Mouse (Mus musculus): ENCODE measurements around the gene Ropn1l. TPM values are rescaled to one million over a fixed set of nuclear protein-coding genes. Genes with fewer than 3 reads are reported as not detected.

Gene Ropn1l
- 0.90 TPM in 1 of 2 replicates, not detected in the other for total RNA-seq (2014; fragmentation: Nextera tagmentation)
- total RNA-seq (2017) = 1.1 and 3.8 TPM in 2 replicates
- polyA plus RNA-seq (2012) = 1.4 and 1.5 TPM in 2 replicates

DNA sequence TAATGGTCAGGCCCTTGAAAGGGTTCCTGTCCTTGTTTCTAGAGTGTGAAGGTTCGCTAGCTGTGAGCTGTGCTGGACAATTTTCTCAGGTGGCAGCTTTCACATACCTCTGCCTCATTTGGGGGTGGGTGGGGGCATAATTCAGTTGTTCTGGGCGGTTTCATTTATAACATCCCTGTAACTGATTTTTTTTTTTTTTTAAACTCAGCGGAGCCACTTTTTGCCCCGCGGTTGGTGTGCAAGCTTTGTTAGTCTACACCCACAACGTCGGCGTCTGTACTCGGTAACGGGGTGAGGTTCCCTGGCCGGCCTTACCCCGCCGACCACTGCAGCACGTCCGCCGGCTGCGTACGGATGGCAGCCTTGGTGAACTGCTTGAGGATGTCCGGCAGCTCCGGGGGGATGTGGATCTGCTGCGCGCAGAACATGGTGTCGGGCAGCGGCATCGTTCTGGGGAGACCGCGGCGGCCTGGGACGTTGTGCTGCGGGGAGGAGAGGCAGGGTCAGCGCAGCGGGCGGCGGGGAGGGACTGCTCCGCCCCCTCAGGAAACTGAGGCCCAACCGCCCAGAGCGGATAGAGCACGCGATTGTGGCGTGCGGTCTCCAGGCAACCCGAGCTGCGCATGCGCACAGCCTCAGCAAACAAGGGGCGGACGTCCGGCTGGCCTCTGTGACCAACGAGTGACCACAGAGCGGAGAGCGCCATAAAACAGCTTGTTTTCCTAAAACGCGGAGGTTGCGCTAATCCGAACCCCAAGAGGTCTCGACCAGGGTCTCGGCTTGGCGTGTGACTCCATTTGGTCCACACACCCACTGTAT, at the start of gene Ropn1l:
TSS of gene Ropn1l (minus strand) at position 640 of the 819 bp plus-strand sequence.
- no peaks in the 10 kb centered on the region for H3K9me3 ChIP-seq (replicated peaks)
- DNase-seq (ENCODE audit: low spot score) = peak; percentile 73
- TF ChIP-seq GATA1 (IDR thresholded peaks at IDR 0.05; ENCODE audit: borderline replicate concordance, low read length) (no peak), TAL1 (conservative IDR thresholded peaks at IDR 0.05; ENCODE audit: low read depth, low read length) (no peak), GATA2 (IDR thresholded peaks at IDR 0.05; ENCODE audit: borderline replicate concordance, low read depth, low read length) (no peak)
- peak; percentile 77 for ATAC-seq (ENCODE audit: extremely low read depth, insufficient number of reproducible peaks, low FRiP score, poor library complexity, severe bottlenecking)
- H3K4me1 ChIP-seq (ENCODE audit: insufficient read depth, low read depth, low read length) = peaks cover 50% of the 10 kb centered on the region
- peak within 1 kb of the TSS; percentile 83 for H3K4me3 ChIP-seq (ENCODE audit: low read depth, low read length)
- peaks cover 10% of the 10 kb centered on the region for H3K27me3 ChIP-seq (ENCODE audit: insufficient read depth, low read length)
- H3K36me3 ChIP-seq (replicated peaks) = peaks cover 28% of the 10 kb centered on the region

DNA sequence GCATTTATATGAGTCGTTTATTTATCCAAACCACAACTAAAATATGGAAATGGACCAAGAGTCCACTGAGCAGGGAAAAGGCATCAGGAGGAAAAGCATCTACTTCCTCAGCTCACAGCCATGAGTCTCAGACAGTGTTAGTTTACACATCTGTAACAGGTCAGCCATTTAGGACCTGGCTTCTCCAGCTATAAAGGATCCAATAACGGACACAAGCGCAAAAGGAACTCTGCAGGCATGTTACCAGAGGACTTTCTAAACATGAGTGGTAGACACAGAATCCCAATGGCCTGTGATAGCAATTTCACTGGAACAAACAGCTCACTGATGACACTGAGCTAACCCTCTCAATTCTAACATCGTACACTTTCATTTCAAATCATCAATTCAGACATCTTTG, 49.5 kb upstream of the Ropn1l start:
- peaks cover 56% of the 10 kb centered on the region for H3K36me3 ChIP-seq (replicated peaks)
- H3K4me1 ChIP-seq (ENCODE audit: insufficient read depth, low read depth, low read length) = peaks cover 12% of the 10 kb centered on the region
- no peak overlapping the region for H3K4me3 ChIP-seq (ENCODE audit: low read depth, low read length)
- DNase-seq (ENCODE audit: low spot score) (no peak), ATAC-seq (ENCODE audit: extremely low read depth, insufficient number of reproducible peaks, low FRiP score, poor library complexity, severe bottlenecking) (no peak)
- TF ChIP-seq CTCF (IDR thresholded peaks at IDR 0.05; ENCODE audit: low read depth, low read length) (no peak), GATA2 (IDR thresholded peaks at IDR 0.05; ENCODE audit: borderline replicate concordance, low read depth, low read length) (no peak), GATA1 (IDR thresholded peaks at IDR 0.05; ENCODE audit: borderline replicate concordance, low read length) (no peak), TAL1 (conservative IDR thresholded peaks at IDR 0.05; ENCODE audit: low read depth, low read length) (no peak), POLR2AphosphoS5 (IDR thresholded peaks at IDR 0.05; ENCODE audit: insufficient replicate concordance, low read depth, low read length) (no peak)
- no peaks in the 10 kb centered on the region for H3K27me3 ChIP-seq (ENCODE audit: insufficient read depth, low read length)
- H3K9me3 ChIP-seq (replicated peaks) = no peaks in the 10 kb centered on the region

DNA sequence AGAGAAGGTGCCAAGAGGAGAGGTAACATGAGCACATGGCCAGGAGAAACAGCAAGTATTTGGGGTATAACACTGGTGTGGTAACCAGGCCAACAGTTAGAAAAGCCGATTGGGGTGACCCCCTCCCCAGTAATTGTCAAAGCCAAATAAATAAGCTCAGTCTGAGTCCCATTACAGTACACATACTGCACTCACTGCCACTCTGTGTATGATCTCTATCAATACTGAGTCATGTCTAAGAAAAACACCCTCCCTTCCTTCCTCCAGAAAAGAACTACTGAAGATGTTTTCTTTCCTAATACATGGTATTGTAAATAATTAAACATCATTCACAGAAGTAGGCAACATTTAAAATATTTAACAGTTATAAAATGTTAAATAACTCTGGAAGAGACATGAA, 48.8 kb upstream of the Ropn1l start:
- Histone ChIP-seq H3K4me3 (ENCODE audit: low read depth, low read length) (no peak overlapping the region), H3K9me3 (replicated peaks) (no peaks in the 10 kb centered on the region), H3K4me1 (ENCODE audit: insufficient read depth, low read depth, low read length) (peaks cover 12% of the 10 kb centered on the region), H3K36me3 (replicated peaks) (peaks cover 62% of the 10 kb centered on the region), H3K27me3 (ENCODE audit: insufficient read depth, low read length) (no peaks in the 10 kb centered on the region)
- ATAC-seq (ENCODE audit: extremely low read depth, insufficient number of reproducible peaks, low FRiP score, poor library complexity, severe bottlenecking) = no peak
- no peak for TF ChIP-seq GATA2 (IDR thresholded peaks at IDR 0.05; ENCODE audit: borderline replicate concordance, low read depth, low read length)
- no peak for TF ChIP-seq GATA1 (IDR thresholded peaks at IDR 0.05; ENCODE audit: borderline replicate concordance, low read length)
- TF ChIP-seq POLR2AphosphoS5 (IDR thresholded peaks at IDR 0.05; ENCODE audit: insufficient replicate concordance, low read depth, low read length) = no peak
- no peak for TF ChIP-seq TAL1 (conservative IDR thresholded peaks at IDR 0.05; ENCODE audit: low read depth, low read length)
- TF ChIP-seq CTCF (IDR thresholded peaks at IDR 0.05; ENCODE audit: low read depth, low read length) = no peak
- DNase-seq (ENCODE audit: low spot score) = no peak

DNA sequence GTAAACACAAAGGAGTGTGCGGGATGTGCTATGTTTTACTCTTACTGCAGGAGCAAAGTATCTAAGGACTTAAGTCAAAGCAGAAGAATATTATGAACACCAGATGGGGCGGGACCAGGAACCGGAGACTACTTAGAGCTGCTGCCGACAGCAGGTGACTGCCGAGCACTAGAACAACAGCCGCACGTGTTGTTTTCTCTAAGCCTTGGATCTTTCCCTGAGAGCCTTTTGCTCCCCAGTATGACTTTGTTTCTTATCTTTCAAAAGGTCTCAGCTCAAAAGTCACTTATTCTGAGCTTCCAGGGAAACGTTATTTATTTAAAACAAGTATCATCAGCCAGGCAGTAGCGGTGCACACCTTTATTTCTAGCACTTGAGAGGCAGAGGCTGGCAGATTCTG, 41.3 kb upstream of the Ropn1l start:
- ATAC-seq (ENCODE audit: extremely low read depth, insufficient number of reproducible peaks, low FRiP score, poor library complexity, severe bottlenecking) = no peak
- no peaks in the 10 kb centered on the region for H3K4me1 ChIP-seq (ENCODE audit: insufficient read depth, low read depth, low read length)

GRCm38 (mm10) chr15:31494310-31494709, 40.8 kb upstream of the Ropn1l start:
- TF ChIP-seq GATA2 (IDR thresholded peaks at IDR 0.05; ENCODE audit: borderline replicate concordance, low read depth, low read length) (no peak), TAL1 (conservative IDR thresholded peaks at IDR 0.05; ENCODE audit: low read depth, low read length) (no peak), POLR2AphosphoS5 (IDR thresholded peaks at IDR 0.05; ENCODE audit: insufficient replicate concordance, low read depth, low read length) (no peak), CTCF (IDR thresholded peaks at IDR 0.05; ENCODE audit: low read depth, low read length) (no peak)
- Histone ChIP-seq H3K27me3 (ENCODE audit: insufficient read depth, low read length) (no peaks in the 10 kb centered on the region), H3K9me3 (replicated peaks) (no peaks in the 10 kb centered on the region), H3K36me3 (replicated peaks) (peaks cover 70% of the 10 kb centered on the region), H3K4me3 (ENCODE audit: low read depth, low read length) (no peak overlapping the region), H3K4me1 (ENCODE audit: insufficient read depth, low read depth, low read length) (no peaks in the 10 kb centered on the region)
- ATAC-seq (ENCODE audit: extremely low read depth, insufficient number of reproducible peaks, low FRiP score, poor library complexity, severe bottlenecking) (no peak), DNase-seq (ENCODE audit: low spot score) (no peak)

More for the DNA sequence above, 41.3 kb upstream of the Ropn1l start:
- no peak for TF ChIP-seq TAL1 (conservative IDR thresholded peaks at IDR 0.05; ENCODE audit: low read depth, low read length)
- TF ChIP-seq GATA2 (IDR thresholded peaks at IDR 0.05; ENCODE audit: borderline replicate concordance, low read depth, low read length) = no peak
- no peak for TF ChIP-seq GATA1 (IDR thresholded peaks at IDR 0.05; ENCODE audit: borderline replicate concordance, low read length)
- TF ChIP-seq POLR2AphosphoS5 (IDR thresholded peaks at IDR 0.05; ENCODE audit: insufficient replicate concordance, low read depth, low read length) = no peak
- no peak for TF ChIP-seq CTCF (IDR thresholded peaks at IDR 0.05; ENCODE audit: low read depth, low read length)
- peaks cover 70% of the 10 kb centered on the region for H3K36me3 ChIP-seq (replicated peaks)
- no peaks in the 10 kb centered on the region for H3K27me3 ChIP-seq (ENCODE audit: insufficient read depth, low read length)
- H3K9me3 ChIP-seq (replicated peaks) = no peaks in the 10 kb centered on the region
- no peak for DNase-seq (ENCODE audit: low spot score)
- H3K4me3 ChIP-seq (ENCODE audit: low read depth, low read length) = no peak overlapping the region

GRCm38 (mm10) chr15:31487407-31487806, 33.9 kb upstream of the Ropn1l start:
- Histone ChIP-seq H3K27me3 (ENCODE audit: insufficient read depth, low read length) (no peaks in the 10 kb centered on the region), H3K36me3 (replicated peaks) (peaks cover 60% of the 10 kb centered on the region), H3K9me3 (replicated peaks) (no peaks in the 10 kb centered on the region), H3K4me3 (ENCODE audit: low read depth, low read length) (no peak overlapping the region), H3K4me1 (ENCODE audit: insufficient read depth, low read depth, low read length) (no peaks in the 10 kb centered on the region)
- no peak for DNase-seq (ENCODE audit: low spot score)
- TF ChIP-seq GATA2 (IDR thresholded peaks at IDR 0.05; ENCODE audit: borderline replicate concordance, low read depth, low read length) (no peak), CTCF (IDR thresholded peaks at IDR 0.05; ENCODE audit: low read depth, low read length) (no peak), TAL1 (conservative IDR thresholded peaks at IDR 0.05; ENCODE audit: low read depth, low read length) (no peak), POLR2AphosphoS5 (IDR thresholded peaks at IDR 0.05; ENCODE audit: insufficient replicate concordance, low read depth, low read length) (no peak), GATA1 (IDR thresholded peaks at IDR 0.05; ENCODE audit: borderline replicate concordance, low read length) (no peak)
- no peak for ATAC-seq (ENCODE audit: extremely low read depth, insufficient number of reproducible peaks, low FRiP score, poor library complexity, severe bottlenecking)

Data from G1E (cell line).